Mouse (Mus musculus) lung, adult 2 months (tissue): ENCODE measurements around the gene Mllt3.

Source experiments
- CTCF ChIP-seq: fragments of 200-500 bp; IDR thresholded peaks from 2 replicates; pipeline ENCODE4 v1.5.1; 2011; ENCODE audit warnings: mild to moderate bottlenecking, low read length, control low read depth; ENCODE audit not compliant: insufficient read depth
- POLR2A ChIP-seq: fragments of 200-500 bp; IDR thresholded peaks from 2 replicates; pipeline ENCODE4 v1.6.1; 2011; ENCODE audit warnings: low read depth, mild to moderate bottlenecking, control low read depth, low read length, borderline replicate concordance; ENCODE audit errors: extremely low read depth

GRCm38 (mm10) chr4:87749532-87750234 is 283.5 kb downstream of the Mllt3 start:
- TF ChIP-seq POLR2A (no peak), CTCF (no peak)
